Mouse (Mus musculus): ENCODE results near the gene Aldh16a1.
A peak's percentile ranks its signal among the peaks of the same experiment; 100 is the strongest.
"Not testable (repeated sequence)": the region's sequence is repeated elsewhere in the genome, so short reads cannot be mapped to it uniquely, and the experiment has no call there.

The Aldh16a1 gene

DNA sequence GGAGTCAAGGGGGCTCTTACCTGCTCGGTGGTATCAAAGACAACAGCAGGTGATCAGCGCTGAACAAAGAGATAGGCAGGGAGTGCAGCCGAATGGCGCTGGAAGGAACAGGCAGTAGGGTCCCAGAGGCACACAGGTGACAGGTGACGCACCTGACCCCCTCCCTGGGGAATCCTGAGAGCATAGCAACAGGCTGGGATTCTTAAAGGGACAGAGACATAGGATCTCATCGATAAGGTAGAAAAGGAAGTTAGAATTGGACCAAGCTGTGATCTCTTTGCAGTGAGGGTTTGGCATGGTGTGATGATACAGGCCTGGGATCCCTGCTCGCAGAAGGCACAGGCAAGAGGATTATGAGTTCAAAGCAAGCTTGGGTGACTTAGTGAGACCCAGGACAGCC lies 25.1 kb upstream of the Aldh16a1 start, which contains the start of gene Gfy:
Gene Gfy (minus strand): TSS at position 101 of the 400 bp plus-strand sequence.
- no peak for DNase-seq (ENCODE audit: low spot score)

GRCm38 (mm10) chr7:45178550-45178949 lies 24.2 kb upstream of the Aldh16a1 start:
- DNase-seq (ENCODE audit: low spot score) = no peak

GRCm38 (mm10) chr7:45176356-45176755 lies 22.0 kb upstream of the Aldh16a1 start:
- DNase-seq (ENCODE audit: low spot score) = no peak

DNA sequence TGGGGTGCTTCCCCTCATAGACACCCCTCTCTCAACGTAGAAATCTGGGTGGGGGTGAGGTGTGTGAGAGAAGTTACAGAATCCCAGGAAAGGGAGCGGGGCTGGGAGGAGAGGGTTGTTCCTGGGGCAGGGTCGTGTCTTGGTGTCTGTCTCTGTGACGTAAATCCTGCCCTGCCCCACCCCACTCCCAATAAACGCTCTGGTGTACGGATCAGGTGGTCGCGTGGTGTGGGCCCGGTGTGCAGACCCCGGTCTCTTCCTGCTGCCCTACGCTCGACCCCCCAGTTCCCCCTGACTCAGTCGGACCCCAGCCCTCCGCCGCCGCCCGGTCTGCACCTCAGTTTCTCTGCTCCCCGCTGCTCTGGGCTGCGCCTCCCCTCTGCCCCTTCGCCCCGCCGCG lies 21.5 kb upstream of the Aldh16a1 start:
- no peak for DNase-seq (ENCODE audit: low spot score)

DNA sequence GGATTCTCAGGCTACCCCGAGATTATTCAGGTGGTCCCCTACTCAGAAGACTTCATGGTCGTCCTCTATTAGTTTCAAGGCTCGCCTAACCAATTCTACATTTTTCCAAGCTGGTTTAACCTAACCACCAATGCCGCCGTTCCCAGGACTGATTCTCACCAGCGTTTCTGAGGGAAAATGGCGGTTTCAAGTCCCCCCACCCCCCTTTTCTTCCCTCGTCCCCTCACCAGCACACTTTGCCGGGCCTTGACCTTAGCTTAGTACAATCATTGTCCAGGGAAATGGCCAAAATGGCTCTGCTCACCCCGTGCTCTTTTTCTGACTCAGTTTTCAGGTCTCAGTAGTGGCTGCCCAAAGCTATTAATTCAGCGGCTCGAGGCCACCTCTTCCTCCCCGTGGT lies 21.0 kb upstream of the Aldh16a1 start:
- no peak for DNase-seq (ENCODE audit: low spot score)

DNA sequence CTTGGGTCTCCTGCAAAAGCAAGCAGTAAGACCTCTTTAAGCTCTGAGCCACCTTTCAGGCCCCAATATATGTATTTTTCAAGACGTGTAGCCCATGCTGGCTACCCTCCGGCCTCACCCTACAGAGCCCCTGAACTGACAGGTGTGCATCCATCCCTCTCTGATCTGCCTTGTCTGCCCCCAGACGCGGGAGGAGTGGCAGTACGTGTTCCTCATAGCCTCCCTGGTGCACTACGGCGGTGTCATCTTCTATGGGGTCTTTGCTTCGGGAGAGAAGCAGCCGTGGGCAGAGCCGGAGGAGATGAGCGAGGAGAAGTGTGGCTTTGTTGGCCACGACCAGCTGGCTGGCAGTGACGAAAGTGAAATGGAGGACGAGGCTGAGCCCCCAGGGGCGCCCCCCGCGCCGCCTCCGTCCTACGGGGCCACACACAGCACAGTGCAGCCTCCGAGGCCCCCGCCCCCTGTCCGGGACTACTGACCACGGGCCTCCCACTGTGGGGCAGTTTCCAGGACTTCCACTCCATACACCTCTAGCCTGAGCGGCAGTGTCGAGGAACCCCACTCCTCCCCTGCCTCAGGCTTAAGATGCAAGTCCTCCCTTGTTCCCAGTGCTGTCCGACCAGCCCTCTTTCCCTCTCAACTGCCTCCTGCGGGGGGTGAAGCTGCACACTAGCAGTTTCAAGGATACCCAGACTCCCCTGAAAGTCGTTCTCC lies 20.3 kb upstream of the Aldh16a1 start:
- DNase-seq (ENCODE audit: low spot score) = no peak

- DNase-seq (ENCODE audit: low spot score) = not testable (repeated sequence)
Observed at GRCm38 (mm10) chr7:45173772-45174171, 19.4 kb upstream of the Aldh16a1 start.

DNA sequence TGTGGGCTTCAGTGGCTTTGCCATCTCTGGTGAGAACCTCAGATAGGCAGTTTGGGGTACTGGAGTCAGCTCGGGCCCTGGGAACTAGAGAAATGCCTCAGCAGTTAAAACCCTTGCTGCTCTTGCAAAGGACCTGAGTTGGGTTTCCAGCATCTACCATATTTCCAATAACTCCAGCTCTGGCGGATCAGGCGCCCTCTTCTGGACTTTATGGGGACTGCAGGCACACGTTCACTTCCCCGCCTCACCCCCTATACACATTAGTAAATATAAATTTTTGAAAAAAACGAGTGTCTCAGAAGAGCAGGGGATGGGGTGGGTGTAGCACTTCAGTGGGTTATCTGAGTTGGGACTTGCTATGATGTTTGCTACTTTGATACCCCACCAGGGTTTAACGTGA lies 18.6 kb upstream of the Aldh16a1 start:
- DNase-seq (ENCODE audit: low spot score) = no peak

GRCm38 (mm10) chr7:45169495-45169894 lies 15.1 kb upstream of the Aldh16a1 start:
- no peak for DNase-seq (ENCODE audit: low spot score)

GRCm38 (mm10) chr7:45168656-45169055 lies 14.3 kb upstream of the Aldh16a1 start:
- DNase-seq (ENCODE audit: low spot score) = no peak

GRCm38 (mm10) chr7:45167761-45168445 lies 13.5 kb upstream of the Aldh16a1 start:
- DNase-seq (ENCODE audit: low spot score) = no peak

DNA sequence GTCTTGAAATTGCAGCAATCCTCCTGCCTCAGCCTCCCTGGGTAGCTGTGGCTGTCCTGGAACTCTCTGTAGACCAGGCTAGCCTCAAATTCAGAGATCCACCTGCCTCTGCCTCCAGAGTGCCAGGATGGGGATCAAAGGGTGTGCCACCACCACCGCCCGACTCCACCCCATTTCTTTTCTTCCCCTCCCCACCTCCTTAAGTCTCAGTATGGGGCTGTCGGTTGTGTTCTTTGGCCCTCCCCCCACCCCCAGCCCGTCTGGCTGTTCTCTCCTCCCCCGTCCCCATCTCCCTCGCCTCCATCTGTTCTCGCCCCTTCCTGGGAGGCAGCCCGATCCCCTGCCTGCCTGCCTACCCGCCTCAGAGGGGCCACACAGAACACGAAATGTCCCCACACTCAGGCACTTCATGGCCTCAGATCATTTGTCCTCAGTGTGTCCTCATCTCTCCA lies 12.6 kb upstream of the Aldh16a1 start:
- no peak for DNase-seq (ENCODE audit: low spot score)

DNA sequence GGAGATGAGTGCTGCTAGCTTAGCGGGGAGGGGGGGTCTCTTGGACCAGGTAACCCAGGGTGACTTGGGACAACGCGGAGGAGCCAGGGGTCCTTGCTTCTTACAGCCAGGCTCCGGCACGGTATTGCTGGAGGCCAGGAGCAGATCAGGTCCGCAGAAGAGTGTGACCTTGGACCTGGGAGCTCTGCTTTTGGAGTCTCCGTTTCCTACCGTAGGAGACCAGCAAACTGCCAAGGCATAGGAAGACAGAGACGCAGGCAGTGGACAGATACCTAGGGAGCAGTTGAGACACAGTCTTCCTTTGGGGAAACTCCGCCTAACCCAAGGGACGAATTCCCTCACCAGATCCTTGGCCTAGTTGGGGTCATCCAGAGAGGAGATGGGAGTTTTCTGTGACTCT lies 11.3 kb upstream of the Aldh16a1 start:
- DNase-seq (ENCODE audit: low spot score) = no peak

GRCm38 (mm10) chr7:45164833-45165232 lies 10.4 kb upstream of the Aldh16a1 start:
- DNase-seq (ENCODE audit: low spot score) = no peak

- DNase-seq (ENCODE audit: low spot score) = no peak
Observed at GRCm38 (mm10) chr7:45163735-45164490, 9.5 kb upstream of the Aldh16a1 start, which contains the start of gene Slc17a7. Slc17a7 (plus strand) TSS chr7:45163949.

- no peak for DNase-seq (ENCODE audit: low spot score)
Observed at GRCm38 (mm10) chr7:45162996-45163615, 8.7 kb upstream of the Aldh16a1 start.

- DNase-seq (ENCODE audit: low spot score) = no peak
Observed at GRCm38 (mm10) chr7:45162551-45162950, 8.2 kb upstream of the Aldh16a1 start.

DNA sequence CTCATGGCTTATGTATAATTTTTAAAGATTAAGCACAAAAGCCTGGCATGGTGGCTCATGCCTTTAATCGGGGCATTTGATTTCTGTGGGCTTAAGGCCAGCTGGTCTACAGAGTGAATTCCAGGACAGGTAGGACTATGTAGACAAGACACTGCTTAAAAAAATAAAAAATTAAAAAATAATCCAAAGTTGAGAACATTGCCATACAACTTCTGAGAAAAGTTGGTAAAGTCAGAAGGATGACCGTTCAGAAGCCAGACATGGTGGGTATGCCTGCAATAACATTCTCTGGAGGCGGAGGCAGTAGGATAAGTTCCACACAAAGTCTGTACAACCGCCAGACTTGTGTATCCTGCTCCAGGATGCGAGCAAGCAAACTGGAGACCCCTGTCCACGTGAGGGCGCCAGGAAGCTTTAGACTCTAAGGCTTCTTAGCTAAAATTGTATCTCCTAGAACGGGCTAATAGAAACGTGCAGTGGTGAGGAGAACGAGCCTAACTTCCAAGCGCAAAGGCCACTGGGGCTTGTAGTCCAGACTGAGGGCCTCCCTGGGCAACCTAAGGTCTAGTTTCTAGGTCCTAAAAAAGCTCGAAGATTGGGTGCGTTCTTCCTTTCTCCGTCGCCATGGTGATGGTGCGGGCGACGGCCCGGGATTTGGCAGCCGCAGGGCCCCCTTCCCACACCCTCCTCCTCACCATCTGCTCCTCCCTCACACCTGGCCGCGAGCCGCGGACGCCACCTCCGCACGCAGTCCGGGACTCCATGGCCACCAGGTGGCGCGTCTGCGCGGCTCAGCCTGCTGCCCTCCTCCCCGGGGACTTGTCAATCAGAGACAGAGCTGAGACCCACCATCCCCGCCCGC lies 7.5 kb upstream of the Aldh16a1 start:
- DNase-seq (ENCODE audit: low spot score) = peak; percentile 89

GRCm38 (mm10) chr7:45160866-45161265 lies 6.5 kb upstream of the Aldh16a1 start:
- no peak for DNase-seq (ENCODE audit: low spot score)

- no peak for DNase-seq (ENCODE audit: low spot score)
Observed at GRCm38 (mm10) chr7:45160316-45160800, 6.0 kb upstream of the Aldh16a1 start.

DNA sequence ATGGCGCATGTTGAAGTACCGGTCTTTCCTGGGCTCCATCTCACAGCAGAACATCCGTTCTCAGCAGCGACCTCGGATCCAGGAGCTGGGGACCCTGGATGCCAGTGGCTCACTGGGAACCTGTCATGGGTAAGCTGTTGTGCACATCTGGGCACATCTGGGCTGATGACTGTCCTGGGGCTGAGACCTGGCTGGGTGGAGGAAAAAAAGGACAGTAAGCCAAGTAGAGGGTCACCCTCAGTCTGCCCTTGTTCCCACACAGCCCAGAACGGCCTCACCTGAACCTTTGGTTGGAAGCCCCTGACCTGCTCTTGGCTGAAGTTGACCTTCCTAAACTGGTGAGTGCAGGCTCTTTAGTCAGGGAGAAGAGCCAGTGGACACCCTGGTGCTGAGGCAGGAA lies 4.6 kb upstream of the Aldh16a1 start:
- DNase-seq (ENCODE audit: low spot score) = no peak
